Mouse (Mus musculus) left cerebral cortex, adult 8-10 months (tissue): ENCODE measurements at regions not wholly inside any gene's neighbourhood (a gene's known extent, or its start where the extent isn't known, plus 50 kb on each side); places are given as distances from the start of the nearest gene placed in this dataset.

Experiments used
- DNase-seq, 2 experiments: peaks; one replicate each; pipeline ENCODE4 v3.0.0; 2022; ENCODE audit warnings: low spot score in 2 of 2

DNA sequence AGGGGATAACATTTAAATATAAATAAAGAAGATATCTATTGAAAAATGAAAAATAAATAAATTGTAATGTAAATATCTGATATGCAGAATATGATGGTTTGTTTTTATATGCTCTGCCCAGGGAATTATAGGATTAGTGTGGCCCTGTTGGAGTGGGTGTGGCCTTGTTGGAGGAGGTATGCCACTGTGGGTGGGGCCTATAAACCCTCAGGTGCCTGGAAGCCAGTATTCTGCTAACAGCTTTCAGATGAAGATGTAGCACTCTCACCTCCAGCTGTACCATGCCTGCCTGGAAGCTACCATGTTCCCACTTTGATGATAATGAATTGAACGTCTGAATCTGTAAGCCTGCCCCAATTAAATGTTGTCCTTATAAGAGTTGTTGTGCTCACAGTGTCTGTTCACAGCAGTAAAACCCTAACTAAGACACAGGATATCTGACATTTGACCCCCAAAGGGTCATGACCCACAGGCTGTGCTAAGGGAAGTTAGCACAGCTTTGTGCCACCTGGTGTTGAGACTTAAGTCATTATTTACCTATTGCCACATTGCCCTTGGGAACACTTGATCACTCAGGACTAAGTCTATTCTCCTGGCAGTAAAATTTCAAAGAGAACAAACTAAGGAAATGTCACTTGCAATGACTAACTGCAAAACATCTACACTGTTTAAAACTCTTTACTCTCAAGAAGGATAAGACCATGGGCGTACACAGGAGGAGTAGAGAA is 270.4 kb downstream of the Plk2 start:
- DNase-seq: no peak

DNA sequence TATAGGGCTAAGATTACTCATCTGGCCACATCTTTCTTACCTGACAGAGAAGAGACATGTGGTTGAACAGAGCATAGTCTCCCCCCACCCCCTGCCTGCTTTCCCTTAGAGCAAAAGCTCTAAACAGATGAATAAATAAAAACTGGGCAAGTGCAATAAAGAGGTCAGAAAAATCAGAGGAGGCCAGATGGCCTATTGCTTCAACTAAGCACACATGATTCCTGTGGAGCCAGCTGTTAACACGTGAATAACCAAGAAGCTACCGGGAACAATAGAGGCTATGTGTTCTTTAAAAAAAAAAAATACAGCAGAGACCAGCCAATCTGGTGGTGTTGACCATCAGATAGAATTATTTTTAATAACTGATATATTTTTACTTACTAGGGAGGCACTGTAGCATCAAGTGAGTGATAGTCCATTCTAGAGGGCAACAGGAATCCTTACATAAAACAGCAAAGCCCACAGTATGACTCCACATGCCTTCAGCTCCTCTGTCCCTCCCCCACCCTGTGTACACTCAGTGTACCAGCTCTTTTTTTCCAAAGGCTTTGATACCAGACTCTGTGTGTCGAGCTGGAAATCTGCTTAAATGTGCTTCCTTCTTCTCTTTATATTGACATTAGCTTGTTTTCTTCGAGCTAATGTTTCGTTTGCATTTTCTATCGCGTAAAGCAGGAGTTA is 272.6 kb downstream of the Plk2 start:
- no peak for DNase-seq

DNA sequence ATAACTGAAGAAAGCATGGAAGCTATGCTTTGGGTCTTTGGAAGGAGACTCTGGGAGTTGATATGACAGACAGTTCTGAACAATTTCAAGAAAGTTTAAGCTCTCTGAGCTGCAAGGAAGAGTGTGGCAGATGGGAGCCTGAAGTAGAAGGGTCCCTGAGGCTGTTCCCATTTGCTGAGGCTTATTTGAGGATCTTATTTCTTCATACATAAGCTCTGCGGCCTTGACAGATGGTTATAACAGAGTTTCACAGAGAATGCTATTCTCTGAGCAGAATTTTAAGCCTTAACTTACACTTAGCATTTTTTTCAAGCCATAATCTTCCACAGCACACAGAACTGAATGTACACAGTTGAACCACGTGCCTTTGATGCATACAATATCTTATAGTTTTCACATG is 278.7 kb downstream of the Plk2 start:
- DNase-seq: peak in 1 of 2 experiments; percentile 41

DNA sequence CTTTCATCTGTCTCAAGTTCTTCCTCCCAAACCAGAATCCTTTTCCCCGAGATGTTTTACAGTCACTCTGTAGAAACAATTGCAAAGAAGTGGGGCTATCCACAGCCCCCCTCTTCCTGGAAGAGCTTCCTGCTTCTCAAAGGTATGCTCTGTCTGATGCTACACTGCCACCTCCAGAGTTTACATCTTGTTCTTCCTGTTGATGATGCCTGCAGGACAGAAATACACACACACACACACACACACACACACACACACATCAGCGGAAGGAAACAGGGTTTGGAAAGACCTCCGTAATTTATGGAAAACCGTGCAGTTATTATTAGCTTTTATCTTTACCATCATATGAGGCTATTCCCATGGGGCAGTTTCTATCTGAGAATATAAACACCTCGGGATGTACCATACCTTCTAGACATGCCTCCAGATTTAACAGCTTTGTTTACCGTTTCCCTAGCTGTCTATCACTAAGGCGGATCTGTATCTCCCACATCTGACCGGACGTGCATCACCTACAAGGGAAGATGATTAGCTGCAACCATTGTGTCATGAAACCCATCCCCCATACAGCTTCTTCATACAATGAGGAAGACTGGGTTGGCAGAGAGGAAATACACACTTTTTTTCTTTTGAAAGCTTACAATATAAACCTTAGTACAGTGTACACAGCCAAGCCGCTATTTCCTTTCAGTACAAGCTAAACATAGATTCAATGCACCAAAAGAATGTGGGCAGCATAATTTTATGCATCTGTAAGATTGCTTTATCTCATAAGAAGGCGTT is 288.6 kb downstream of the Plk2 start:
- DNase-seq: no peak

DNA sequence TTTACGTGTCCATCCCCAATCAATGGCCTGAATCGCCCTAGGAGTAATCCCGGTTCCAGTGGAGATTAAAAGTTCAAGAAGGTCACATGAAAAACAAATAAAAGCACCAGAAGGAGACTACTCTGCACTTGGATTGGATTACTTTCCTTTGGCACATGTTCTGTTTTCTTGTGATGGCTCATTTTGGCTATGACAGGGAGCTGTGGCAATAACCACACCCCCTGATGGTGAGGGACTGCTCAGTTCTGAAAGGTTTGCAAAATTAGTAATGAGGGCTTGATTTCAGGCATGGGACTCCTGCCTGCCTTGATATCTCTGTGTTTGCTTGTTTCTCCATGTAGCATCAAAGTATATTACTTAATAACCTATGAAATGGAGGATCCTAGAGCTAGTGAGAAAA is 293.9 kb downstream of the Plk2 start:
- DNase-seq: no peak

DNA sequence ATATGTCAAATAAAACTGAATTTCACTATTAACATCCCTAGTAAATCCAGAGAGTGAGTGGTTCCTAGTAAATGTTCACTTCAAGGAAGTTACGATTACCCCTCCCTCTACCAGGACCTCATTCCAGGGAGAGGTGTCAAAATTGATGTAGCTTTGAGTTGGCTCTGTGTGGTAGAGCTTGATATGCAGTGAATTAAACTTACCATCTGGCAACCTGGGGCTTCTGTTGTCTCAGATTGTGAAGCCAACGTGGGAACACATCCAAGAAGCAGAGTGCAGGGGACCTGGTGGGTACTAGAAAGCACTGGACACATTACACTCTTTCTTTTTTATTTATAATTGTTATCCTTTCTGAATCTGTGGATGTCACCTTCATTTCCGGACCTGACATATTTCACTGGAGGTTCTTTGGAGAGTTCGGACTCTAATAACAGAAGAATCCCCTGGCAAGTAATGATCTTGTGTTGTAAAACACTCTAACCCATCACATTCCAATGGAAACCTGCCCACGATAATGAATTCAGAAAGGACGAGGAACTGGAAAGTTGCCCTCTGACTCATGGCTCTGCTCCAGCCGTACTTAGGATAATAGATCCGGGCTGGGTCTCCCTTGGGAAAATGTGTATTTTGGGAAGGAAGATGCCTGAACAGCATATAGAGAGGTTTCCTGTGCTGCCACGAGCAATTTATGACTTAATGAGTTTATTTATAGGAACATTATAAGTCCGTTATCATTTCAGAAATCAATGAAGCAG is 295.8 kb downstream of the Plk2 start:
- DNase-seq: no peak

DNA sequence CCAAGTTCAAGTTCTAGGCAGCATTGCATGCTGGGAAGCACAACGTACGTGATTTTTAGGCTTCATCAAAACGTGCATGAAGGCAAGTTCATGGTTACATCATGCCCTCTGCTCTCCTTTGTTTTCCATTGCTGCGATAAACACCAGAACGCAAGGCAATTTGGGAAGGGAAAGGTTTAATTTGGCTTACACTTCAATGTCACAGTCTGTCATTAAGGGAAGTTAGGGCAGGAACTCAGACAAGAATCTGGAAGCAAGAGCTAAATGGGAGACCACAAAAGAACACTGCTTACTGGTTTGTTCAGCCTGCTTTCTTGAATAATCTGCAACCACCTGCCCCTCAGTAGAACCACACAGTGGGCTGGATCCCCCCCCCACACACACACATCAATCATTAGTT is 297.9 kb downstream of the Plk2 start:
- no peak for DNase-seq

DNA sequence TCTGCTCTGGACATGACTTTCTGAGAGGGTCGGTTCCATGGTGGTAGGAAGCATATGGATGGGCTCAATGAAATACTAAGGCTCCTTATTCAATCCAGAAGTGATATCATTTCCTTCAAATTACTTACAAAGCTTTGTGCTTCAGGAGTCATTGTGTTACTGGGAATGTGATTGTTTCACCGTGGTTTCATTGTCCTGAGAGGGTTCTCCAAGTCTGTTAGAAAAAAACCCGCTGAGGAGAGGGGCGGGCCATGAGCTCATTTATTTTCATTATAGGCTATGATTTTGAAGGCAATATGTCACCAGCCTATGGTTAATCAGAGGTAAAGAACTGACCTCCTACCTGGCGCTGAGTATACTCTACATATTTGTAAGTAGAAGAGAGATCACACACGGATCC is 300.0 kb downstream of the Plk2 start:
- no peak for DNase-seq

DNA sequence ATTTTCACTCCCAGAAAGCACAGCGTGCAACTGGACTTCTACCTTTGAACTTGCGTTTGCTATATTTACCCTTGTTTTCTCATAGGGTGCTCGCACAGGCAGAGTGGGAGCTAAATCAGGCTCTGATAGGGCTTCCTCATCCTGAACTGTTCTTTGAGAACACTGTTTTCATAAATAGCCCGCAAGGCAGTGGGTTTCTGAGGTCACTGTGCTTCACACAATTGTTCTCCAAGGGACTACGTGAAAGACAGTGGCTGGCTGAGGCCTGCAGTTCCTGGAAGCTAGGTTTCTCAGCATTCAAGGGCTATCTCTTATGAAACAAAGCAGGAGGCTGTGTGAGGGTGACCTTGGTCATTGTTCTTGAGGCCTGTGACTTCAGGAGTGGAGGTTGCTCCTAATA is 301.7 kb downstream of the Plk2 start:
- no peak for DNase-seq

DNA sequence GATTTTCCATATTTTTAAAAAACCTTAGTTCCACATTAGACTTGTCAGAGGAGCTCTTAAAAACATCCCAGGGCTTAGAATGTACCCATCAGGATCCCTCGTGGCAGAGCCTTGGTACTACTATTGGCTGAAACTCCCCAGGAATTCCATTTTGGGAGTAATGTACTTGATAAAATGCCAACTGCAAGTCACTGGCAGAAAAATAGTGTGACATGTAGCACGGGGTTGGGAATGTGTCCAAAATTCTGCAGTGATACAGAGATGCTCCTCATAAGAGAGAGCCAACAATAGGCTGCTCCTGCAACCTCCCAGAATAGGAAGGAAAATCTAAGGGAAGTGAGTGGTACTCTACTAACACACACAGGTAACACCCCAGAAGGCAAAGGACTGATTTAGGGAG is 309.4 kb downstream of the Plk2 start:
- DNase-seq: peak in 1 of 2 experiments; percentile 27

DNA sequence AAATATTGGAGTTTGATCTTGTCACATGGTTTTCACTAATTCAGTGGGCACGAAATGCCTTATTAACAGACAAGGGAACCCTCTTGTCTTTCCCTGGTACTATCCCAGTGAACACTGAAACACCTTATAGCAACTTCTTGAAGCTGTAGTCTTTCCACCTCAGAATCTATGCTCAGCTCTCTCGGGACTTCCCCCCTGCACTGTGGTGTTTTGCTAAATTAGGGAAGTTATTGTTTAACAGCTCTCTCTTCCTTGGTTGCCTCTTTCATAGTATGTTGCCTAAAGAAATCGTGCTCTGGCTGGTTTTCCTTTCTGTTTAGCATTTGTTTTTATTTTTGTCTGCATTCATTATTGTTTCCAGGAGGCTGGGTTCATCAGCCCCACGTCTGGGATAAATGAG is 316.0 kb downstream of the Plk2 start:
- DNase-seq: no peak

DNA sequence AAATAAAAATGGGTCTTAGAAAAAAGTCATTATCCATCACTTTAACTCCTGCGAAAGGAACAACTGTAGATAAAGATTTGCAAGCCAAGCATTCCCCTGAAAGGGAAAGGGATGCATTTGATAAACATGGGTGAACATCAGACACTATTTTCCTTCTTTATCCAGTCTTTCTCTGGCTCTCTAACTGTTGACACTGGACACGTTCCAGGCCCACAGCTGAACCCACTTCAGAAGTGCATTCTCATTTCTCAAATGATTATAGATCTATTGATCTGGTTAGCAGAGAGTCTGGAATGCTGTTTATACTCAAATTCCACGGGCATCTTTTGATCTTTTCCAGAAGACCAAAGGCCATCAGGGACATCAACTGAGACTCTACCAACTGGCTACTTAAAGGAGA is 317.7 kb downstream of the Plk2 start:
- DNase-seq: no peak

DNA sequence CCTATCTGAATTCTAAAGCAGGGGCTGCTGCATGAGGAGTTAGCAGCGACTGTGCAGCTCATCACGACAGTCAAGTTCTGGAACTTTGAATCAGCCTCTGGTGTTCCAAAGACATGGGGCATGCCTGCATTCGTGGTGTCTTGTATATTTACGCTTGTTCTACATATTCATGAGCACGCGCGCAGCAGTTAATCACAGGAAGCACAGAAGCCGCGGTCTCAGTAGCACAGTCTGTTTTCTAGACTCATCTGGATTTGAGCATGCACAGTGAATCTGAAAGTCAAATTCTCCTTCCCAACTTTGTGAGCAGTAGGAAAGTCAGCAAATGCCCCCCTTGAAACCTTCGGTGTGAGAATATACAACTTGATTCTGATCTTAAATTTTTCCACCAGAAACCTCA is 327.3 kb downstream of the Plk2 start:
- DNase-seq: no peak

DNA sequence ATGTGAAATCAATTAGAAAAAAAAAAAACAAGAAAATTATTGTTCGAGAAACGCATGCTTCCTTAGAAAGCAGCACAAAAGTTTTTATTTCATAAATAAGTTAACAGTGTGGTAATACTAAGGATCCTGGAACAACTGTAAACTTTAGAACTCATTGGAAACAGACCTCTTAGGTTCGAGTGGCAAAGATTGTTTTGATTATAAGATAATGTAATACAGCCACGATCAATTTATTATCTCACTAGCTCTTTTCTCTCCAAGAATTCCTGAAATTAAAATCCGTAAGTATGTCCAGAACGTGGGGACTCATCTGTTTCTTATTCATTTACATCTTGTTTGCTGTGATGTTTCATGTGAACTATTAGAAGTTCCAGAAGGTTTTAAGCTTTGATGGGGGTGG is 327.9 kb downstream of the Plk2 start:
- no peak for DNase-seq

DNA sequence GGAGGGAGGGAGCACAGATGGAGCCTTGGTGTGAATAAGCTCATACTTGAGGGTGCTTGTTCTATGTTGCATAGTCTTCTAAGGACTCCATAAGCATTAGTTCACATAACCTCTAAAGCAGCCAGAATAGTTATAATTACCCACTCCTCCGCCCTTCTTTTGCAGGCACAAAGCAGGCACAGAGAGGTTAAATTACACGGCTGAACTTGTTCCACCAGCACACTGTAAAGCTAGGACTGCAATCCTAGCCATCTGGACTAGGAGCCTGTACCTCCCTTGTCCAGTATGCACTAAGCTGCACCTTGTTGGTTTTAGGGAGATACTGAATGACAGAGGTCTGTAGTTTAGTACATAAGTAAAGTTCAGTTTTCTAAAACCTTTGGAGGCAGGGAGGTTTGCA is 330.0 kb downstream of the Plk2 start:
- no peak for DNase-seq

DNA sequence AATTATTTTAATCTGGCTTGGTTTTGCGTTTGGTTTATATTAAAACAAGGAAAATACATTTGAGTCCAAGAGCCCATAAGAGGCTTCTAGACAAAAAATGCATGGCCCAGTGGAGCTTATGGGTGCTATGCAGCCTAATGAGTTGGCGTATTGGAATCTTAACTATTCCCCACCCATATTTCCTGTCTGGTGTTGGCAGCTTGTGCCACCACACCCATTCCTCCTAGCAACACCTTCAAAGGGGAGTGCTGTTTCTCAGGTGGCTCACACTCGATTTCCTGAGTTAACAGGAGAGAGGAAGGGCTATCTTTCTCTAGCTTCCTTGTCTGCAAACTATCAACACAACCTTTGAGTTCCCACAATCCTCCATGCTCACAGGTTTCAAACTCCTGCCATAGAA is 331.0 kb downstream of the Plk2 start:
- no peak for DNase-seq

DNA sequence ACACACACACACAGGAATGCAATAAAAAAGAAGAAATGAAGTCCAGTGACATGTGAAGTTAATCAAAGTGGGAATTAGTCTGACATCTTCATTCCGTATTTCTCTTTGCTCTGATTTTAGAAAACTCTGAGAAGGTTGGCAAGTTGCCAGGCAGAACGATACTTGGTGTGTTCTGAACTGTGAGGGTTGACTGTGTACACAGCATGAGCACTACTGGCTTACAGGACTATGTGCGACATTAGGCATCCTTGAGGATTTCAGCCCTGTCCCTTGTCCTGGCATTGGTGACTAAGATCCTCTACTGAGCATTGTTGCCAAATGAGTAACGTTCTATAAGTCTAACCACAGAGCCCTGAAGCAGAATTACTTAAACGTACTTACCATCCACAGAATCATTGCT is 340.7 kb downstream of the Plk2 start:
- no peak for DNase-seq

DNA sequence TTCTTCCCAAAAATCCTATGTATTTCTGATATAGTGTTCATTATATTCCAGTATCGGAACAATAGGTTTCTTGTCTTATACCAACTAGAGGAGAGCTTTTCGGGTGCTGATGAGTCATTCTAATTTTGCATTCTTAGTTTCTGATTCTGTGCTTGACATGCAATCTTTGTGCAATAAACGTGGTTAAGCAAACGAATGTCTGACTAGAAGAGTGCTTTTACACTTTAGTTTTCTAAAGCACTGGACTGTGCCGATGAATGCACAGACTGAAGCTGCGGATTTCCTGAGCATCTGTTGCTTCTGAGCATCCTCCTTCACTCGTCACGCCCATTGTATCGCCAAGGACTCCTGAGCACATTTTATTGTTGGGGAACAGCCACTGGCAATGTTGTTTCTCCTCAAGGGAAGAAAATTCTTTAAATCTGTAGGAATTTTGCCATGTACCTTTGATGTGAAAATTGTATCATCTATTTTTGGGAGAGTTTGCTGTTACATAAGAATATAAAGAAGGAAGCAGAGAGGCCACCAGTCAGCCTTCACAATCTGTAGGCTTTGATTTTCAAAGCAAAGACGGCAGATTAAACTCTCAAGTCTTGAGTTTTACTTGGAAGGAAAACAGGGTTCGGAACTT is 346.8 kb downstream of the Plk2 start:
- DNase-seq: peak in 1 of 2 experiments; percentile 49

DNA sequence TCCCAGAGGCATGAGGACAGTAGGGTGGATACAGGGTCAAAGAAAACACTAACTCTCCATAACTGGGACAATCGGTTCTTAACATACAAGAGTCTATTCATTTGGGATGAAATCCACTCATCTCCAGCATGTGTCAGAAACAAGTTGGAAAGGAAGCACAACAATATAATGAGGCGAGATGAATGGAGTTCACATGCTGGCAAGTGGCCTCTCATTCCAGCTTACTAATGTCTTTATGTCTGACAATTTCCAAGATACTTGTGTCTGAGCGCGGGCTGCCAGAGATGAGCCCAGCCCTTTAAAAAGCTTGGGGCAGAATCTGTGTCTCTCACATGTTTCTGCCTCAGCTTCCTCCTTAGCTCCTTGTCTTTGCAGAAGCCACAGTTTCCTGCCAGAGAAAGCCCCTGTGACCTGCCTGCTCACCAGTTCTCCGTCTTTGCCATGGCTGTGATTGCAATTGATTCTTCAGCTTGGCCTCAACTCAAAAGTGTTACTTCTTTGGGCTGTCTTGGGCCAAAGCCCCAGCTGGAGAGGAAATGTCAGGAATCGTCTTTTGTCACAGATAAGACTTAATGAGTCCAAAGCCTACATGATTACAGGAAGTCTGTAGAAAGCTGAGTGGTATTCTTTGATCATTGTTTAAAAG is 352.5 kb downstream of the Plk2 start:
- DNase-seq: no peak

DNA sequence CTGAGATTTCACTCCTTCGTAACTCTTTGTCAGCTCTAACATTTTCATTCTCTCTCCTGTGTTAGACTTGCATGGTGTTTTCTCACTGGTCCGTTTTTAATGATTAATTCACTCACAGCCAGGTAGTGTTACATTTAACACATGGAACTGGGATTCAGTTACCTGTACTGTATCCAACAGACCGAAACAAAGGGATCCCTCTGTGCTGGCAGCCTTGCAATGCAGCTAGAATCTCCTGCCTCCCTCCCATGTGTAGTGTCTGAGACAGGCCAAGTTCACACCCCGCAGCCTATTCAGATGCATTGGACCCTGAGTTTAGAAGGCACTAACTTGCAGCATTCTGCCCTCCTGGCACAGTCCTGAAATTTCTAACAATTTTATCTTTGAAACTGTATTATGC is 357.9 kb downstream of the Plk2 start:
- DNase-seq: no peak

DNA sequence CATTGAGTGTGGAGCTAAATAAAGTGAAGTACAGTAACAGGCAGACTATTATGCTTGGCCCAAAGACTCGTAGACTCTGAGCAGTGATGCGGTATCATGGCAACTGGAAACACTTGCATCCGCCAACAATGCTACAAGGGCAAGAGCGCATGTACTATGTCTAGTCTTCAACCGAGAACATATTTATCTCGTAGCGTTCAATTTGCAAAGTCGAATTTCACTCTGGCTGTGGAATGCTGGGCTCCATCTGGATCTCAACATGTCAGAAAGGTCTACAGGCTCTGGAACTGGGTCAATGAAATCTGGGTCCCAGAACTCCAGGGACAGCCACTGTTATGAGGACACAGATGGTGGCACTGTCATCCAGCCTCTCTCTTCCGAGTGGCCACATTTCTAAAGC is 359.7 kb downstream of the Plk2 start:
- DNase-seq: no peak
